Mouse (Mus musculus): ENCODE results near the gene Boc.

Gene Boc

GRCm38 (mm10) chr16:44552726-44553125 is 6.0 kb downstream of the Boc start:
- CTCF ChIA-PET = no interaction called here

GRCm38 (mm10) chr16:44552036-44552435 is 6.7 kb downstream of the Boc start:
- CTCF ChIA-PET = no interaction called here

- CTCF ChIA-PET = no interaction called here
Observed at GRCm38 (mm10) chr16:44551491-44551890, 7.2 kb downstream of the Boc start.

GRCm38 (mm10) chr16:44550843-44551242 is 7.9 kb downstream of the Boc start:
- CTCF ChIA-PET = no interaction called here

GRCm38 (mm10) chr16:44549867-44550679 is 8.6 kb downstream of the Boc start:
- CTCF ChIA-PET = no interaction called here

GRCm38 (mm10) chr16:44549381-44549780 is 9.3 kb downstream of the Boc start:
- CTCF ChIA-PET = no interaction called here

GRCm38 (mm10) chr16:44547976-44548375 is 10.7 kb downstream of the Boc start:
- CTCF ChIA-PET = no interaction called here

GRCm38 (mm10) chr16:44546831-44547230 is 11.9 kb downstream of the Boc start:
- CTCF ChIA-PET = no interaction called here

- CTCF ChIA-PET = no interaction called here
Observed at GRCm38 (mm10) chr16:44545939-44546338, 12.8 kb downstream of the Boc start.

GRCm38 (mm10) chr16:44545153-44545552 is 13.5 kb downstream of the Boc start:
- CTCF ChIA-PET = no interaction called here

GRCm38 (mm10) chr16:44543098-44543497 is 15.6 kb downstream of the Boc start:
- CTCF ChIA-PET = no interaction called here

GRCm38 (mm10) chr16:44542029-44542690 is 16.5 kb downstream of the Boc start:
- CTCF ChIA-PET = no interaction called here

- CTCF ChIA-PET = no interaction called here
Observed at GRCm38 (mm10) chr16:44539611-44540010, 19.1 kb downstream of the Boc start.

GRCm38 (mm10) chr16:44538401-44539395 is 20.0 kb downstream of the Boc start:
- CTCF ChIA-PET = no interaction called here

GRCm38 (mm10) chr16:44534122-44534521 is 24.6 kb downstream of the Boc start:
- CTCF ChIA-PET = no interaction called here

GRCm38 (mm10) chr16:44533522-44533921 is 25.2 kb downstream of the Boc start:
- CTCF ChIA-PET = interaction anchor here (0.7 kb wide), 1 partner anchor 570 kb away, joined by 3 read pairs; no protein-coding TSS in a partner anchor

- CTCF ChIA-PET = interaction anchor here (0.7 kb wide), 1 partner anchor 571 kb away, joined by 3 read pairs; no protein-coding TSS in a partner anchor
Observed at GRCm38 (mm10) chr16:44532851-44533250, 25.8 kb downstream of the Boc start.

GRCm38 (mm10) chr16:44531239-44531797 is 27.4 kb downstream of the Boc start:
- CTCF ChIA-PET = no interaction called here

GRCm38 (mm10) chr16:44530829-44531228 is 27.9 kb downstream of the Boc start:
- CTCF ChIA-PET = no interaction called here

- CTCF ChIA-PET = no interaction called here
Observed at GRCm38 (mm10) chr16:44530191-44530590, 28.5 kb downstream of the Boc start.

GRCm38 (mm10) chr16:44529691-44530090 is 29.0 kb downstream of the Boc start:
- CTCF ChIA-PET = no interaction called here

- CTCF ChIA-PET = no interaction called here
Observed at GRCm38 (mm10) chr16:44528955-44529354, 29.7 kb downstream of the Boc start.
